Mouse (Mus musculus): ENCODE results near the gene Shcbp1l. TPM values are rescaled to one million over a fixed set of nuclear protein-coding genes. Genes with fewer than 3 reads are reported as not detected.

The Shcbp1l gene
- polyA plus RNA-seq, 1 experiment, result 1.1 TPM

GRCm38 (mm10) chr1:153486767-153487499 lies 62.0 kb downstream of the Shcbp1l start:
- under 1% methylated on average over 64 of the region's 64 CpGs for WGBS
- peak overlapping the region; percentile 74 for H3K4me3 ChIP-seq (ENCODE audit: control insufficient read depth, insufficient read depth, low read length)
- H3K27me3 ChIP-seq (ENCODE audit: control insufficient read depth, insufficient read depth, low read length), result no peaks in the 10 kb centered on the region
- H3K27ac ChIP-seq (ENCODE audit: control insufficient read depth, insufficient read depth, low read length), result peak overlapping the region; percentile 29
- H3K4me1 ChIP-seq (replicated peaks; ENCODE audit: control insufficient read depth, insufficient read depth, low read length), result peaks cover 7% of the 10 kb centered on the region; the same call in 1 of the 2 replicates
- peak; percentile 75 for DNase-seq
- TF ChIP-seq POLR2A (IDR thresholded peaks at IDR 0.05; ENCODE audit: control insufficient read depth, extremely low read depth, insufficient read depth, low read length, poor library complexity) (no peak), CTCF (IDR thresholded peaks at IDR 0.05; ENCODE audit: borderline replicate concordance, control insufficient read depth, extremely low read depth, insufficient read depth, low read length, poor library complexity) (no peak)
- peaks cover 8% of the 10 kb centered on the region for H3K36me3 ChIP-seq (ENCODE audit: control insufficient read depth, insufficient read depth, low read length)

GRCm38 (mm10) chr1:153487500-153487879 lies 62.5 kb downstream of the Shcbp1l start, which contains the start of gene Dhx9:
Gene Dhx9, minus strand, starts transcription at chr1:153487660.
- H3K27ac ChIP-seq (ENCODE audit: control insufficient read depth, insufficient read depth, low read length), result peak within 1 kb of the TSS; percentile 29
- peaks cover 7% of the 10 kb centered on the region; the same call in 1 of the 2 replicates for H3K4me1 ChIP-seq (replicated peaks; ENCODE audit: control insufficient read depth, insufficient read depth, low read length)
- H3K4me3 ChIP-seq (ENCODE audit: control insufficient read depth, insufficient read depth, low read length), result peak within 1 kb of the TSS; percentile 74
- TF ChIP-seq POLR2A (IDR thresholded peaks at IDR 0.05; ENCODE audit: control insufficient read depth, extremely low read depth, insufficient read depth, low read length, poor library complexity), result peak; percentile 100
- 0 out of 2 replicates have a peak, but pooled peaks have one; percentile 37 for TF ChIP-seq CTCF (IDR thresholded peaks at IDR 0.05; ENCODE audit: borderline replicate concordance, control insufficient read depth, extremely low read depth, insufficient read depth, low read length, poor library complexity)
- peaks cover 3% of the 10 kb centered on the region; the same call in 1 of the 2 replicates for H3K36me3 ChIP-seq (ENCODE audit: control insufficient read depth, insufficient read depth, low read length)
- under 1% methylated on average over 35 of the region's 35 CpGs for WGBS
- no peaks in the 10 kb centered on the region for H3K27me3 ChIP-seq (ENCODE audit: control insufficient read depth, insufficient read depth, low read length)
- peak; percentile 99 for DNase-seq

GRCm38 (mm10) chr1:153489132-153489531 lies 64.2 kb downstream of the Shcbp1l start:
- WGBS, result 17% methylated on average over 7 of the region's 7 CpGs
- H3K27me3 ChIP-seq (ENCODE audit: control insufficient read depth, insufficient read depth, low read length), result no peaks in the 10 kb centered on the region
- H3K4me1 ChIP-seq (replicated peaks; ENCODE audit: control insufficient read depth, insufficient read depth, low read length), result peaks cover 7% of the 10 kb centered on the region; the same call in 1 of the 2 replicates
- peak overlapping the region; percentile 33 for H3K27ac ChIP-seq (ENCODE audit: control insufficient read depth, insufficient read depth, low read length)
- H3K4me3 ChIP-seq (ENCODE audit: control insufficient read depth, insufficient read depth, low read length), result no peak overlapping the region
- DNase-seq, result peak; percentile 38
- TF ChIP-seq POLR2A (IDR thresholded peaks at IDR 0.05; ENCODE audit: control insufficient read depth, extremely low read depth, insufficient read depth, low read length, poor library complexity) (no peak), CTCF (IDR thresholded peaks at IDR 0.05; ENCODE audit: borderline replicate concordance, control insufficient read depth, extremely low read depth, insufficient read depth, low read length, poor library complexity) (no peak)
- H3K36me3 ChIP-seq (ENCODE audit: control insufficient read depth, insufficient read depth, low read length), result no peaks in the 10 kb centered on the region

- Histone ChIP-seq H3K27ac (ENCODE audit: control insufficient read depth, insufficient read depth, low read length) (no peak overlapping the region), H3K36me3 (ENCODE audit: control insufficient read depth, insufficient read depth, low read length) (no peaks in the 10 kb centered on the region), H3K27me3 (ENCODE audit: control insufficient read depth, insufficient read depth, low read length) (no peaks in the 10 kb centered on the region), H3K4me1 (replicated peaks; ENCODE audit: control insufficient read depth, insufficient read depth, low read length) (peaks cover 7% of the 10 kb centered on the region; the same call in 1 of the 2 replicates), H3K4me3 (ENCODE audit: control insufficient read depth, insufficient read depth, low read length) (no peak overlapping the region)
- DNase-seq, result no peak
- WGBS, result 57% methylated on average over 2 of the region's 2 CpGs
- TF ChIP-seq CTCF (IDR thresholded peaks at IDR 0.05; ENCODE audit: borderline replicate concordance, control insufficient read depth, extremely low read depth, insufficient read depth, low read length, poor library complexity), result no peak
- TF ChIP-seq POLR2A (IDR thresholded peaks at IDR 0.05; ENCODE audit: control insufficient read depth, extremely low read depth, insufficient read depth, low read length, poor library complexity), result no peak
These were observed 64.6 kb downstream of the Shcbp1l start for GRCm38 (mm10) chr1:153489540-153489939.

- Histone ChIP-seq H3K27me3 (ENCODE audit: control insufficient read depth, insufficient read depth, low read length) (no peaks in the 10 kb centered on the region), H3K4me3 (ENCODE audit: control insufficient read depth, insufficient read depth, low read length) (no peak overlapping the region), H3K27ac (ENCODE audit: control insufficient read depth, insufficient read depth, low read length) (no peak overlapping the region), H3K4me1 (replicated peaks; ENCODE audit: control insufficient read depth, insufficient read depth, low read length) (peaks cover 7% of the 10 kb centered on the region; the same call in 1 of the 2 replicates), H3K36me3 (ENCODE audit: control insufficient read depth, insufficient read depth, low read length) (no peaks in the 10 kb centered on the region)
- no peak for TF ChIP-seq POLR2A (IDR thresholded peaks at IDR 0.05; ENCODE audit: control insufficient read depth, extremely low read depth, insufficient read depth, low read length, poor library complexity)
- no peak for TF ChIP-seq CTCF (IDR thresholded peaks at IDR 0.05; ENCODE audit: borderline replicate concordance, control insufficient read depth, extremely low read depth, insufficient read depth, low read length, poor library complexity)
- 95% methylated on average over 4 of the region's 4 CpGs for WGBS
- DNase-seq, result no peak
These were observed 65.0 kb downstream of the Shcbp1l start for GRCm38 (mm10) chr1:153489963-153490362.

GRCm38 (mm10) chr1:153491345-153491744 lies 66.4 kb downstream of the Shcbp1l start:
- no peaks in the 10 kb centered on the region for H3K36me3 ChIP-seq (ENCODE audit: control insufficient read depth, insufficient read depth, low read length)
- peaks cover 5% of the 10 kb centered on the region; the same call in 1 of the 2 replicates for H3K4me1 ChIP-seq (replicated peaks; ENCODE audit: control insufficient read depth, insufficient read depth, low read length)
- no peak overlapping the region for H3K27ac ChIP-seq (ENCODE audit: control insufficient read depth, insufficient read depth, low read length)
- no peak overlapping the region for H3K4me3 ChIP-seq (ENCODE audit: control insufficient read depth, insufficient read depth, low read length)
- no peaks in the 10 kb centered on the region for H3K27me3 ChIP-seq (ENCODE audit: control insufficient read depth, insufficient read depth, low read length)
- WGBS, result 97% methylated on average over 2 of the region's 2 CpGs
- DNase-seq, result no peak
- no peak for TF ChIP-seq POLR2A (IDR thresholded peaks at IDR 0.05; ENCODE audit: control insufficient read depth, extremely low read depth, insufficient read depth, low read length, poor library complexity)
- TF ChIP-seq CTCF (IDR thresholded peaks at IDR 0.05; ENCODE audit: borderline replicate concordance, control insufficient read depth, extremely low read depth, insufficient read depth, low read length, poor library complexity), result no peak

Data from thymus, adult 2 months (tissue).